Mouse (Mus musculus): ENCODE measurements at regions not wholly inside any gene's neighbourhood (a gene's known extent, or its start where the extent isn't known, plus 50 kb on each side); places are given as distances from the start of the nearest gene placed in this dataset.

- no peak for DNase-seq (ENCODE audit: extremely low spot score, low read depth, low spot score)
These were observed 81.4 kb downstream of the Mtpn start for GRCm38 (mm10) chr6:35458250-35458649.

GRCm38 (mm10) chr6:35445007-35445406, 94.7 kb downstream of the Mtpn start:
- DNase-seq (ENCODE audit: extremely low spot score, low read depth, low spot score): no peak

- no peak for DNase-seq (ENCODE audit: extremely low spot score, low read depth, low spot score)
These were observed 100.4 kb upstream of the Fam180a start for GRCm38 (mm10) chr6:35426301-35426700.

DNA sequence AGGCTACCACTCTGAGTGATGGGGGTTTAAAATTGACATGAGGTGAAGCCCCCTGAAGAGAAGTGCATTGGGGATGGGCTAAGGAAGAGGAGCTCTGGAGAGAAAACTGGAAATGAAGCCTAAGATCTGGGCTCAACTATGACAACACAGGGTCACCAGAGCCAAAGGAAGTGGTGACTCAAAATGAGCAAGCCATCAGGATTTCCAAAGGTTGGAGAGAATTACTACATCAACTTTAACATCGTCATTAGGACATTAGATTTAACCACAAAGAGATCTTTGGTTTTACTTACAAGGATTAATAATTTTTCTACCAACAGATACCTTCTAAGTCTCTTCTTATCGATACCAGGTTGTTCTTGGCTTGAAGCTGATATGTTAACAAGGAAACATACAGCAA, 98.6 kb upstream of the Fam180a start:
- DNase-seq (ENCODE audit: extremely low spot score, low read depth, low spot score): no peak

- DNase-seq (ENCODE audit: extremely low spot score, low read depth, low spot score): no peak
These were observed 95.0 kb upstream of the Fam180a start for GRCm38 (mm10) chr6:35420924-35421323.

GRCm38 (mm10) chr6:35405044-35405443, 79.1 kb upstream of the Fam180a start:
- no peak for DNase-seq (ENCODE audit: extremely low spot score, low read depth, low spot score)

DNA sequence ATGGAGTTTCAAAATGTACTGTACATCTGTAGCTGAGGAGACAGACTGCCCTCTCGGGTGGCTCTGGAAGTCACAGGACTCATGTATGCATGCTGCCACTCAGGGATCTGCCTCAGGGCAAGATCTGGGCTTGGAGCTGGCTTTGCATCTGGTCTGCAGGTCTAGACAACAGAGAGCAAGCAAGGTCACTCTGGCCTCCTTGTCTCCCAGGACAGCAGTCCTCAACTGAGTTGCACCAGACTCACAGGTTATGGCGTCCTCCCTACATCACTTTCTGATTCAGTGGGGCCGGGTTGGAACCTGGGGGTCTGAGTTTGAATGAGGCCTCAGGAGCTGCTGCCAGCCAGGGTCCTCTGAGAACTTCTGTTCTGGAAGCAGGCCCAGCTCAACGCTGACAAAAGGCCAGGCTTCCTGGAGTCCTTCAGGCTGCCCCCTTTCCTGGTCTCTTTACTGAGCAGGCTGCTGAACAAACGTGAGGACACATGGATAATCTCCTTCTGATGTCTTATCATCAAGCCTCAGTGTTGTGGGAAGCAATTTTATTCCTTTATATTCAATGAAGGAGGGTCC, 77.5 kb upstream of the Fam180a start:
- no peak for DNase-seq (ENCODE audit: extremely low spot score, low read depth, low spot score)

DNA sequence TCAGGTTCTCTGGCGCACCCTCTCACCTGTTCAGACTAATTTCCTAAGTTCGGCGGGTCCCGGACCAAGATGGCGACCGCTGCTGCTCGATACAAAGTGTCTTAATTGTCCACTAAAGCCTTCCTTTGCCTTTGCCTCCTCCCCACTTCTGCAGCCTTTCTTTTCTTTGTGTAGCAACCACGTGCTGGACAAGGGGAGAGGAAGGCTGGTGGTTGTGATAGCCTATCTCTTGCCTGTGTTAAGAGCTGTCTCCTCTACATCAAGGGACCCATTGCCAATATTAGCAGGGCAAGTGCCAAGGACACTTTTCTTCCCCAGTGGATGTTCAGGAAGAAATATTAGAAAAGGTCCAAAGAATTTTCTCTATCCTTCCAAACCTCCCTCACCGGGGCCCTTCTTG, 69.8 kb upstream of the Fam180a start:
- no peak for DNase-seq (ENCODE audit: extremely low spot score, low read depth, low spot score)

DNA sequence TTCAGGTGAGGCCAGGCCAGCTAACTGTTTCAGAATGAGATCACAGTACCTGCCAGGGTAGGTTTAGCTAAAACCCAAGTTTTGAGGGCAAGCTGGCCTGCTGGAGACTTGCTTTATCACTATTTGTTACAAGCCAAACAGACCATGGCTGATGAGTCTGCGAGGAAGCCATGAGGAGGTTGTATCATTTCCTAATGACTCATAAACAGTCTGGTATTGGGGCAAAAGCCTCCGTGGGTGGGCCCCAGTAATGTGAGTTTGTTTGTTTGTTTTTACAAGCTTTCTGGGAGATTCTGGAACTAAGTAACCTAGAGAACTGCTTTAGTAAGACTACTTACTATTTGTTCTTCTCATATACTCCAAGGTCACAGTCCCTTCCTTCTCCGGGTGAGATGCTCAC, 62.9 kb upstream of the Fam180a start:
- no peak for DNase-seq (ENCODE audit: extremely low spot score, low read depth, low spot score)

DNA sequence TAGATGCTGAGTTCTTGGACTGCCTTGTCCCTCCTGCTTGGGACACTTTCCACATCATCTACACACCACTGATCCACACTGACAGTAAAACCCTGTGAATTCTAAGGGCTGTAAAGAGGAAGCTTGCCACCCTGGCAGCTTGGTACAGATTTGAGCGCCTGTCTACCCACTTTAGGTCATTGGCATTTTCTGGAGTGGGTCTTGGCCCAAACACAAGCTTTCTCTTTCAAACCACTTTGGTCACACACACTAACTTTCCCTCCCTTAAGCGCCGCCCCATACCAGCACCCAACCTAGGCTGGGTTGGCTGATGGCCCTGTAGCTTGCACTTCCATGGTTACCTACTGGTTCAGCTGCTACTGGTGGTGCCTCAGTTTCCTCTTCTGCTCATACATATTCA, 55.6 kb upstream of the Fam180a start:
- no peak for DNase-seq (ENCODE audit: extremely low spot score, low read depth, low spot score)

DNA sequence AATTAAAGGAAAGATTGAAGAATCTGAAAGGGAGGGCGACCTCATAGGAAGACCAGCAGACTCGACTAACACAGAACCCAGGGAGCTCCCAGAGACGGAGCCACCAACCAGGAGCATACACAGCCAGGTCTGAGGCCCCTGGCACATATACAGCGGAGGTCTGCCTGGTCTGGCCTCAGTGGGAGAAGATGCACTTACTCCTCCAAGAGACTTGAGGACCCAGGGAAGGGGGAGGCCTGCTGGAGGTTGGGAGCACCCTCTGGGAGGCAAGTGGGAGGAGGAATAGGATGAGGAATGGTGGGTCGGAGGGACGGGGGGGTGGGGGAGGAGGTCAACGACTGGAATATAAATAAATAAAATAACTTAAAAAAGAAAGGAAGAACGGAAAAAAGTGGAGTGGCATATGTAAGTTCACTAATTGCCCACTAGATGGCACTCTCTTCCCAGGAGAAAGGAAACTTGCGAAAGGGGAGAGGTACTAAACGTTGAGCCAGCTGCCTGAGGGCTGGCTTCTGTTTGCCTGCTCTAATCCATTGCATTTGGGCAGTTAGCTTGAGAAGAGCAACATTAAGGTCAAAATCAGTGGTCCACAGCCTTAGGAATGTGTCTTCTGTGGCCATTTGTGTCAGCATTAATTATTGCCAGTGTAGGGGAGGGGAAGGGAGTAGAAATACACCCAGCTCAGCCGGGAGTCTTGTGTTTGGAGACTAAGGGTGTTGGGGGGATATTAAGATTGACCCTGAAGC, 55.0 kb upstream of the Fam180a start:
- DNase-seq (ENCODE audit: extremely low spot score, low read depth, low spot score): peak; percentile 57

DNA sequence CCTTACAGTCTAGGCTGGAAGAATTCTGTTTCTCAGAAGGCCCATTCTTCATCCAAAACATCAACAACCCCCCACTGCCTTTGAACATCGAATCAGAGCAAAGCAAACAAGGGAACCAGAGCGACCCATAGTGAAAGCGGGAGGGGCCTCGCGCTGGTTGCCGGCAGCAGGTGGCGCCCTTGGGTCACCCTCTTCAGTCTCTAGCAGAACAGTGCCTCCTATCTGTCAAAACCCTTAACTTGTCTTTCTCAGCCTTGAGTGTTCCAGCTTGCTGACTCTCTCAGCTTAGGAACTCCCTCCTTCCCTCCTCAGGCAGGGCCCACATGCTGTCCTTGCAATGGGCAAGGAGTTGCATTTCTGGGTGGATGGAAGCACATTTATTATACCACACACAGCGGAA, 53.9 kb upstream of the Fam180a start:
- peak; percentile 35 for DNase-seq (ENCODE audit: extremely low spot score, low read depth, low spot score)

GRCm38 (mm10) chr6:35378851-35379250, 52.9 kb upstream of the Fam180a start:
- DNase-seq (ENCODE audit: extremely low spot score, low read depth, low spot score): no peak

GRCm38 (mm10) chr6:35377535-35377934, 51.6 kb upstream of the Fam180a start:
- DNase-seq (ENCODE audit: extremely low spot score, low read depth, low spot score): no peak

DNA sequence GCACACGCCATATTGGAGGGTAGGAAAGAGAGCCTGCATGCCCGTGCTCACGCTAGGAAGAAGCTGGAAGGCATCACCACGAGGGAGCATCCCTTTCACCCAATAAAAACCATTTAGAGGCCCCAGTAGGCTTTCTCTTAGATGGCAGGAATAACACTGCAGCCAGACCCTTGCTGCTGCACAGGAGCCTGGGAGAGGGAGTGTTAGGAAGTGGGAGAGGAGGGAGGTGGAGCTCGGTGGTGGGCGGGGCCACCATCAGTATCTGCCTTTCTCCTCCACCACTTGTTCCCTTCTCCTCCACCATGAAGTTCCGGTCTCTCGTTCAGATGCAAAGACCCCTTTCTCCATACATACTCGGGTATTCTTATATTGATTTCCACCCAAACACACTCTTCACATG, 50.6 kb upstream of the Fam180a start:
- DNase-seq (ENCODE audit: extremely low spot score, low read depth, low spot score): no peak

Data from hindlimb bud, embryonic 11.5 days (tissue).